Mouse (Mus musculus): ENCODE data around the gene Exoc3l. TPM values are rescaled to one million over a fixed set of nuclear protein-coding genes. Genes with fewer than 3 reads are reported as not detected.

The Exoc3l gene
- polyA plus RNA-seq, 1 experiment from 2014 or later: 32.9 TPM

DNA sequence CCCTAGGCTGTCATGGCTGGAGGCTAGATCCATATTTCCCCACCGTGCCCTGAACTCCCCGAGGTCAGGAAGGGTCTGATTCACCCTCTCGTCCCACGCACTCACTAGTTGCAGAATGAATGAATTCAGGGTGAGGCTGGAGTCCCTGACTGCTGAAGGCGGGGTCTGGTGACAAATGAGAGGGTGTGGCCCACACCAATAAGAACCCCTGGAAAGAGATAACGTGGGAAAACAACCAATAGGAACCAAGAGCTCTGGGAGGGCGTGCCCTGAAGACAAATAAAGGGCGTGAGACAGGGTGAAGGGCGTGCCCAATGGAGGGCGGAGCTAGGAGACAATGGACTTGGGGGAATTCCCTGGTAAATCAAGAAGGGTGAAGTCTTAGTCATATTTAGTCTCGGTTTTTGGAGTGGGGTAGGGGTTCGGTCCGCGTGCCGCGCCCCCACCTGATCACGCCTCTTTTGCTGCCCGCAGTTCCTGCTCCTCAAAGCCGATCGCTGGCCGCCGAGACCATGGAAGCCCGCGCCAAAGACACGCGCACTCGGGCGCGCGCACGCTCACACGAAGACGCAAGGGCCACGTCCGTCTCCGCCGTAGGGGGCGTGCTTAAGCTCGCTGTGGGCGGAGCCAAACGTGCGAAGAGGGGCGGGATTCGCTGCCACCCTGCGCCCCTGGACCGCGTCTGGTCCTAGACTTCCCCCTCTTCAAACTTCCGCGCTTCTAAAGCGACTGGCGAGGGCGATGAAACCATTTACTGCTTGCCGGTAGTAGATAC lies 6.8 kb downstream of the Exoc3l start:
- H3K27ac ChIP-seq: peak overlapping the region; percentile 65
- peak overlapping the region; percentile 88 for H3K4me2 ChIP-seq
- H3K4me1 ChIP-seq: peaks cover 34% of the 10 kb centered on the region
- peak overlapping the region; percentile 50 for H3K9ac ChIP-seq
- under 1% methylated on average over 53 of the region's 53 CpGs for WGBS
- no peaks in the 10 kb centered on the region for H3K9me3 ChIP-seq
- H3K4me3 ChIP-seq: peak overlapping the region; percentile 56
- H3K36me3 ChIP-seq: no peaks in the 10 kb centered on the region
- peak; percentile 91 for ATAC-seq (ENCODE audit: borderline replicate concordance, extremely low read depth, low FRiP score, low TSS enrichment)
- peaks cover 12% of the 10 kb centered on the region for H3K27me3 ChIP-seq

DNA sequence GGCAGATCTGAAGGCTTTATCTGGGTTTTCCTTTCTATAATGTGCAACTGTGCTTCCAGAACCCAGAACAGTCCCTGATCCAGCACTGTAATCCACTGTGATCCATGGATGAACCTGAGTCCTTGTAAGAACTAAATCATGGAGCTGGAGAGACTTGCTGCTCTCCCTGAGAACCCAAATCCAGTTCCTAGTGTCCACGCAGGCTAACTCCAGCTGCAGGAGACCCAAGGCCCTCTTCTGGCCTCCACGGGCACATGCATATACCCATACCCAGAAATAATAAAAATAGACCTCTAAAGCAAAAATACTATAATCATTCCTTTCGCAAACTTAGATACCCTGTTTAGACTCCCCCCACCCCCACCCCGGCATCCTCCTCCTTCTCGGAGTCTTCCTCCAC lies 7.7 kb downstream of the Exoc3l start:
- 86% methylated on average over 5 of the region's 5 CpGs for WGBS
- H3K4me1 ChIP-seq: peaks cover 33% of the 10 kb centered on the region
- H3K4me3 ChIP-seq: peak overlapping the region; percentile 56; the same call in 1 of the 2 replicates
- H3K9ac ChIP-seq: no peak overlapping the region
- peak overlapping the region; percentile 88 for H3K4me2 ChIP-seq
- H3K27ac ChIP-seq: no peak overlapping the region
- H3K27me3 ChIP-seq: peaks cover 12% of the 10 kb centered on the region
- H3K36me3 ChIP-seq: no peaks in the 10 kb centered on the region
- H3K9me3 ChIP-seq: no peaks in the 10 kb centered on the region
- ATAC-seq (ENCODE audit: borderline replicate concordance, extremely low read depth, low FRiP score, low TSS enrichment): no peak

GRCm38 (mm10) chr8:105286907-105287306 lies 9.0 kb downstream of the Exoc3l start:
- ATAC-seq (ENCODE audit: borderline replicate concordance, extremely low read depth, low FRiP score, low TSS enrichment): no peak
- H3K9ac ChIP-seq: no peak overlapping the region
- H3K27me3 ChIP-seq: peaks cover 12% of the 10 kb centered on the region
- no peaks in the 10 kb centered on the region for H3K9me3 ChIP-seq
- no peak overlapping the region for H3K27ac ChIP-seq
- peaks cover 43% of the 10 kb centered on the region for H3K4me1 ChIP-seq
- H3K36me3 ChIP-seq: no peaks in the 10 kb centered on the region
- H3K4me3 ChIP-seq: no peak overlapping the region
- 81% methylated on average over 4 of the region's 4 CpGs for WGBS
- H3K4me2 ChIP-seq: no peak overlapping the region

DNA sequence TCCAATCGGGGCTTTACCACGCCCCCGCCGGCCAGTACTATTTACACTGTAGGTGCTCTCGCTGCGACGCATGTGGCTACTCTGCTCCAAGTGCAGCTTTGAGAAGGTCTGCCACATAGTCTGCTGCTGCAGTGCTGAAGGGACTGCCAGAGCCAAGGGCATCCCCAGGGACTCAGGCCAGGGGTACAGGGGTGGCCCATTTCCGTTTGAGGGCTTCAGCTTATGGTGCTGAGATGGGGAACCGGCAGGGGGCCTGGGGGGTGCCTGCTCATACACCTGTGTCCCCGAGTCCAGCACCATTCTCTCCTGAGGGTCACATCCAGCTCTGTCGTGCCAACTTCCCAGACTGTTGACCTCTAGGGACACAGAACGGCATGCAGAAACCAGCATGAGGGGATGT lies 10.4 kb downstream of the Exoc3l start:
- 40% methylated on average over 12 of the region's 12 CpGs for WGBS
- H3K4me1 ChIP-seq: peaks cover 44% of the 10 kb centered on the region
- H3K27ac ChIP-seq: no peak overlapping the region
- H3K4me2 ChIP-seq: no peak overlapping the region
- no peak for ATAC-seq (ENCODE audit: borderline replicate concordance, extremely low read depth, low FRiP score, low TSS enrichment)
- peaks cover 10% of the 10 kb centered on the region for H3K27me3 ChIP-seq
- no peaks in the 10 kb centered on the region for H3K9me3 ChIP-seq
- H3K36me3 ChIP-seq: 0 out of 2 replicates have a peak, but pooled peaks cover 4% of the 10 kb centered on the region
- H3K4me3 ChIP-seq: no peak overlapping the region
- H3K9ac ChIP-seq: no peak overlapping the region

DNA sequence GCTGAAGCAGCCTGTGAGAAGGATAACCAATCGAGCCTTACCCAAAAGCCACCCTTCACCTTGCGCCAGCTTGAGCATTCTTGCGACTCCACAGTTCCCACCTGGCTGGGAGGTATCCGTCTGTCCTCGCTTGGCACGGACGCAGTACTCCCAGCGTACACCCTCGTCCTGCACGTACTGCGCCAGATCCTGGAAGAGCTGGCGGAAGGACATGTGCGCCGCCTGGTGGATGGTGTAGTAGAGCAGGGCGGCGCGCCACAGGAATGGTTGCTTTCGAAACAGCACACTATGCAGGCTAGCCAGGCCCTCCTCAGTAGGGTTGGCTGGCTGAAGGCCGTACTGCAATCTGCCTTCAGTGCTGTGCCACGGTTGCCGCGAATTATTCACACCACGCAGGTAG lies 12.8 kb downstream of the Exoc3l start:
- ATAC-seq (ENCODE audit: borderline replicate concordance, extremely low read depth, low FRiP score, low TSS enrichment): peak; percentile 53
- H3K4me3 ChIP-seq: no peak overlapping the region
- 43% methylated on average over 23 of the region's 23 CpGs for WGBS

DNA sequence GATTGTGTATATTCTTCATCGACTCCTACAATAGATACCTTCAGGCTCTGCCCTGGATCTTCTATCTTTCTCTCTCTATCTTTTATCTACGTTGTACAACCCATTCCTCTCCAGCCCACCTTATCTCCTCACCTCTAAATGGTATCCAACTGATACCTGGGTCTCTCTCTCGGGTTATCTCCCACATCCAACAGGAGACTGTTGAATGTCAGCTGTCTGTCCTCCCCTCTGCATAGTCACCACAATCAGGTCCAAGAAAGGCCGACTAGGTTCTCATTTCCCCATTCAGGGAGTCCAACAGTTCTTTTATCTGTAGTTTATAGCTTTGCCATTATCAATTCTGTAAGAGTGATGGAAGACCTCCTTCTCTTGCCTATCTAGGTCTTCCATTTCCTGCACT lies 13.7 kb downstream of the Exoc3l start:
- H3K4me3 ChIP-seq: no peak overlapping the region
- WGBS: 67% methylated on average over 4 of the region's 4 CpGs
- peaks cover 33% of the 10 kb centered on the region for H3K27me3 ChIP-seq
- H3K4me1 ChIP-seq: peaks cover 29% of the 10 kb centered on the region
- H3K9ac ChIP-seq: no peak overlapping the region
- no peaks in the 10 kb centered on the region for H3K9me3 ChIP-seq
- no peak overlapping the region for H3K27ac ChIP-seq
- no peak for ATAC-seq (ENCODE audit: borderline replicate concordance, extremely low read depth, low FRiP score, low TSS enrichment)
- 0 out of 2 replicates have a peak, but pooled peaks cover 4% of the 10 kb centered on the region for H3K36me3 ChIP-seq
- no peak overlapping the region for H3K4me2 ChIP-seq

More for the DNA sequence above, 12.8 kb downstream of the Exoc3l start:
- Histone ChIP-seq H3K4me1 (peaks cover 32% of the 10 kb centered on the region), H3K4me2 (no peak overlapping the region), H3K27ac (no peak overlapping the region), H3K9me3 (no peaks in the 10 kb centered on the region), H3K36me3 (0 out of 2 replicates have a peak, but pooled peaks cover 4% of the 10 kb centered on the region), H3K27me3 (peaks cover 25% of the 10 kb centered on the region), H3K9ac (no peak overlapping the region)

- WGBS: 55% methylated on average over 12 of the region's 12 CpGs
- Histone ChIP-seq H3K4me2 (no peak overlapping the region), H3K4me1 (peaks cover 29% of the 10 kb centered on the region), H3K4me3 (no peak overlapping the region), H3K36me3 (0 out of 2 replicates have a peak, but pooled peaks cover 4% of the 10 kb centered on the region), H3K9ac (no peak overlapping the region), H3K27ac (peak overlapping the region; percentile 10; the same call in 1 of the 2 replicates), H3K9me3 (no peaks in the 10 kb centered on the region), H3K27me3 (peaks cover 38% of the 10 kb centered on the region)
- no peak for ATAC-seq (ENCODE audit: borderline replicate concordance, extremely low read depth, low FRiP score, low TSS enrichment)
These were observed 14.1 kb downstream of the Exoc3l start for GRCm38 (mm10) chr8:105281821-105282220.

DNA sequence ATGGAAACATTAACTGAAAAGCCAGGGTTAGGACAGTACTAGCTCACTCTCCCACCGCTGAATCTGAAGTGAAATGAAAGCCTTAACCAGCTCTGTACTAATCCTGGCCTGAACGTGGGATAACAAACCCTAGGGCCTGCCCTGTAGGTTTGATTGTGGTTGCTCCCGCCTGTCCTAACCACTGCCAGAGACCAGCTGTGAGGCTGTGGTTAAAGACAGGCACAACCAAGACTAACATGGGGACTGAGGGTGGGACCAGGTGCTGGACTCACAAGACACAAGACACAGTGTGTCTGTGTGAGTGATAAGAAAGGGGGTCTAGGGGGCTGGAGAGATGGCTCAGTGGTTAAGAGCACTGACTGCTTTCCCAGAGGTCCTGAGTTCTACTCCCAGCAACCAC lies 15.3 kb downstream of the Exoc3l start:
- Histone ChIP-seq H3K36me3 (0 out of 2 replicates have a peak, but pooled peaks cover 4% of the 10 kb centered on the region), H3K9me3 (no peaks in the 10 kb centered on the region), H3K27me3 (peaks cover 50% of the 10 kb centered on the region), H3K4me3 (no peak overlapping the region), H3K4me1 (peaks cover 41% of the 10 kb centered on the region), H3K27ac (no peak overlapping the region), H3K9ac (no peak overlapping the region), H3K4me2 (no peak overlapping the region)
- WGBS: 74% methylated on average over 3 of the region's 3 CpGs
- ATAC-seq (ENCODE audit: borderline replicate concordance, extremely low read depth, low FRiP score, low TSS enrichment): no peak

DNA sequence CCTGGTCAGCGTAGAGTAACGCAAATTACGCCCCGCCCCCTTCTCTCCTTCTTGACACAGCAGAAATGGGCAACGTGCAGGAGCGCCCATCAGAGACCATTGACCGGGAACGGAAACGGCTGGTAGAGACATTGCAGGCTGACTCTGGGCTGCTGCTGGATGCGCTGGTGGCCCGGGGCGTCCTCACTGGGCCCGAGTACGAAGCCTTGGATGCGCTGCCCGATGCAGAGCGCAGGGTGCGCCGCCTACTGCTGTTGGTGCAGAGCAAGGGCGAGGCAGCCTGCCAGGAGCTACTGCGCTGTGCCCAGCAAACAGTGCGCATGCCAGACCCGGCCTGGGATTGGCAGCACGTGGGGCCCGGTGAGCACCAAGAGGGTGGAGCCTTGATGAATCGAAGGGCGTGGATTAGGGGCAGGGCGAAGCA lies 17.0 kb downstream of the Exoc3l start:
- H3K9ac ChIP-seq: peak overlapping the region; percentile 20; the same call in 1 of the 2 replicates
- WGBS: 2% methylated on average over 28 of the region's 28 CpGs
- H3K4me1 ChIP-seq: peaks cover 43% of the 10 kb centered on the region
- H3K36me3 ChIP-seq: 0 out of 2 replicates have a peak, but pooled peaks cover 4% of the 10 kb centered on the region
- H3K4me3 ChIP-seq: peak overlapping the region; percentile 22
- H3K27me3 ChIP-seq: peaks cover 67% of the 10 kb centered on the region
- H3K27ac ChIP-seq: no peak overlapping the region
- H3K4me2 ChIP-seq: peak overlapping the region; percentile 51
- H3K9me3 ChIP-seq: no peaks in the 10 kb centered on the region
- ATAC-seq (ENCODE audit: borderline replicate concordance, extremely low read depth, low FRiP score, low TSS enrichment): peak; percentile 35

DNA sequence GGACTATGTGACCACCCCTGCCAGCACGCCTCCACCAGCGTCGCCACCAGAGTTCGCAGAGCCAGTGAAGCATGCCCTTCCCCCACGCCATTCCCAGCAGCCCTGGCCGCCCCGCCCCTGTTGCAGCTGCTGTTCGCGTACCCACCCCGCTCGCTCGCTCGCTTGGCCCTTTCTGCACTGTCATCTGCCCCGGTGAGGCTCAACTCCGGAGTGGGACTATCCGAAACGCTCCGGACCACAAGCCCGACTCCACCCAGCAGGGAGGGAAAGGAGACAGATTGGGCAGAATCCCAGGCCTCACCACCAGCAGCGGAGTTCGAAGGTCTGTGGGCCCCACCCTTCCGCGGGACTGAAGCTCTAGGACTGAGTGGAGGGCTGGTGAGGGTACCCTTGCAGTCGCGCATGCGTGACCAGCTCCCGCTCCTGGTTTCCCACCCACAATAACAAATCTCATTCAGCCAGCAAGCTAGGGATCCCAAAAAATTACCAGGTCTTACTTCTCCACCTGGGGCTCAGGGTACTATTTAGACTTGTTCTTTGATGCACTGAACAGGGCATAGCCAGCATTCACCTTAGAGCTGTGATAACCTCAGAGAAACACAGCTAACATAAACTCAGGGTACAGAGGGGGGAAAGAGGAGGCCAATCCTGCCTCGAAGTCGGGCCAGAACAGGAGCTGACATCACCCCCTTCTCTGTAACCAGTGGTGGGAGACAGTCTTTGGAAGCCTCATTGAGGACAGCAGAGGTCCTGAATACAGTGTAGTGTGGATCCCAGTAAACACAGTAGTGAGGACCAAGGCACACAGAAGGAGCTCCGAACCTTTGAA lies 19.4 kb downstream of the Exoc3l start:
- 3% methylated on average over 30 of the region's 30 CpGs for WGBS
- peak; percentile 60; the same call in 1 of the 2 replicates for ATAC-seq (ENCODE audit: borderline replicate concordance, extremely low read depth, low FRiP score, low TSS enrichment)
- Histone ChIP-seq H3K4me3 (peak overlapping the region; percentile 41), H3K27ac (no peak overlapping the region), H3K27me3 (peaks cover 87% of the 10 kb centered on the region), H3K9me3 (no peaks in the 10 kb centered on the region), H3K36me3 (0 out of 2 replicates have a peak, but pooled peaks cover 2% of the 10 kb centered on the region), H3K4me1 (peaks cover 29% of the 10 kb centered on the region), H3K9ac (peak overlapping the region; percentile 16; the same call in 1 of the 2 replicates), H3K4me2 (peak overlapping the region; percentile 82)

DNA sequence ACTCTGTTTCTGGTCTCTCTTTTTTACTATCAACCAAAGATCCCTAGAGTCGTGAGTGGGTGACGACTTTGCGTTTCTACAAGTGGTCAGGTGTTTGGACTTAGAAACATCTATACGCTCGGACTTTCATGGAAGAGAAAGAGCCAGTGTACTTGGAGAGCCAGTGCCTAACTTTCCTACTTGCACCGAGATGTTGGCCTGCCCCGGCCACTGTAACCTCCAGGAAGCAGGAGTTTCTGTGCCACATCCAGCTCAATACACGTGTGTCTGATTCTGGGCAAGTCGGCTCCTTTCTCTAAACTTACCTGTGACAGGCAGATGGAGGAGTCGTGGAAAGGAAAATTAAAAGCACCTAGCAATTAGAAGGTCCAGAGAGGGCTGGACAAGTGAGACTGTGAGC lies 20.1 kb downstream of the Exoc3l start, which contains the start of gene Nol3:
TSS of gene Nol3 (plus strand) at position 301 of the 400 bp plus-strand sequence.
- no peak for ATAC-seq (ENCODE audit: borderline replicate concordance, extremely low read depth, low FRiP score, low TSS enrichment)
- H3K36me3 ChIP-seq: no peaks in the 10 kb centered on the region
- 7% methylated on average over 10 of the region's 10 CpGs for WGBS
- no peak within 1 kb of the TSS for H3K27ac ChIP-seq
- H3K4me1 ChIP-seq: peaks cover 28% of the 10 kb centered on the region
- peaks cover 94% of the 10 kb centered on the region for H3K27me3 ChIP-seq
- peak within 1 kb of the TSS; percentile 82 for H3K4me2 ChIP-seq
- peak within 1 kb of the TSS; percentile 16; the same call in 1 of the 2 replicates for H3K9ac ChIP-seq
- H3K4me3 ChIP-seq: peak within 1 kb of the TSS; percentile 41
- no peaks in the 10 kb centered on the region for H3K9me3 ChIP-seq

Data from lung, embryonic 15.5 days (tissue).